Mouse (Mus musculus) brain, embryonic 14.5 days (tissue): Measurements from ENCODE around the gene Nxpe4. TPM values are rescaled to one million over a fixed set of nuclear protein-coding genes. Genes with fewer than 3 reads are reported as not detected.
"Not testable (repeated sequence)": the region's sequence is repeated elsewhere in the genome, so short reads cannot be mapped to it uniquely, and the experiment has no call there.

ENCODE experiments used
- DNase-seq: peaks from one replicate; pipeline ENCODE4 v3.0.0-alpha.2; 2011; ENCODE audit warnings: low read depth
- CTCF ChIP-seq: fragments of 200-500 bp; IDR thresholded peaks from 2 replicates; pipeline ENCODE4 v1.5.1; 2012; ENCODE audit warnings: inconsistent platforms, mild to moderate bottlenecking, moderate library complexity, borderline replicate concordance; ENCODE audit not compliant: insufficient read depth, insufficient read length; ENCODE audit errors: extremely low read depth
- POLR2A ChIP-seq: fragments of 200-500 bp; IDR thresholded peaks from 2 replicates; pipeline ENCODE4 v1.6.1; 2012; ENCODE audit warnings: mild to moderate bottlenecking, inconsistent platforms, borderline replicate concordance; ENCODE audit not compliant: poor library complexity, insufficient read depth, insufficient read length, severe bottlenecking; ENCODE audit errors: extremely low read depth
- polyA plus RNA-seq: library from polyadenylated mRNA; depleted of rRNA; stranded (reverse); fragments of >200 nt; gene quantifications from 2 replicates; pipeline ENCODE4 v1.2.3, GENCODE M21; 2012

The Nxpe4 gene
- polyA plus RNA-seq, 1 experiment: 6.7 TPM

GRCm38 (mm10) chr9:48403590-48404209, 241.9 kb downstream of the Nxpe4 start:
- TF ChIP-seq POLR2A: no peak
- no peak for TF ChIP-seq CTCF
- DNase-seq: no peak

- TF ChIP-seq POLR2A (no peak), CTCF (no peak)
- no peak for DNase-seq
Measured at GRCm38 (mm10) chr9:48404687-48405086, 242.9 kb downstream of the Nxpe4 start.

- no peak for DNase-seq
- TF ChIP-seq POLR2A: no peak
- TF ChIP-seq CTCF: no peak
Measured at GRCm38 (mm10) chr9:48407549-48408327, 245.9 kb downstream of the Nxpe4 start.

GRCm38 (mm10) chr9:48410217-48411035, 248.6 kb downstream of the Nxpe4 start:
- TF ChIP-seq CTCF (no peak), POLR2A (no peak)
- DNase-seq: no peak

- no peak for TF ChIP-seq POLR2A
- no peak for TF ChIP-seq CTCF
- no peak for DNase-seq
Measured at GRCm38 (mm10) chr9:48413591-48413990, 251.8 kb downstream of the Nxpe4 start.

- not testable (repeated sequence) for DNase-seq
Measured at GRCm38 (mm10) chr9:48417366-48417765, 255.5 kb downstream of the Nxpe4 start.

DNA sequence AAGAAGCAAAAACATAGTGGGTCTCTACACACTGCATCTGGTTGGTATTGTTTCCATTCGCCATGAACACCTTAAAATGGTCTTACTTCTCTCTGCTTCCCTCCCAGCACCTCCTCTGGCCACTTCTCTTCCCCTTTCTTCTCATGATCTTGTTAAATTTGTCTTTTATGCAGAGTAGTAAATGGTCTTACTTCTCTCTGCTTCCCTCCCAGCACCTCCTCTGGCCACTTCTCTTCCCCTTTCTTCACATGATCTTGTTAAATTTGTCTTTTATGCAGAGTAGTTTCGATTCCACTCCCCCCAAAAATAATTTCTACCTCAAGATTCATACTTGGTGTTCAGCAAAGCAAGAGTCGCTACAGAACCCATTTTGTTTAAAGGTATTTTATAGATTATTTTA, 256.2 kb downstream of the Nxpe4 start:
- DNase-seq: no peak
- no peak for TF ChIP-seq CTCF
- TF ChIP-seq POLR2A: no peak

GRCm38 (mm10) chr9:48418397-48418796, 256.6 kb downstream of the Nxpe4 start:
- no peak for DNase-seq
- TF ChIP-seq POLR2A (no peak), CTCF (no peak)

DNA sequence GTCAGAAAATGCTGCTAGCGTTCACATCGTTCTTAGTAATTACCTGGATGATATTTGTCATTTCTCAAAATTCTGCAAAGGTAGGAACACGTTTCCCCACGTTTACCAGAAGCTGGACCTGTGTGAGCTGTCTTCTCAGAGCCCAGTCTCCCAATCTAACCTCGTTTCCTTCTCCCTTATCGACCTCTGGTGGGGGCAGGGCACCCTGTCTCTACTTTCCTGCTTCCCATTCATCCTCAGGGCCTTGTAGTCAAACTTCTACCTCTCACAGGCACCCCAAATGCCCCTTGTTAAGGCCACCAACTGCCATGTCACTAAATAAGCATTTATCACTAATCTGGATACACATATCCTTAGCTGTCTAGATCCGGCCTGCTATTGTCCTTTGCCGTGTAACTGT, 257.0 kb downstream of the Nxpe4 start:
- TF ChIP-seq POLR2A (no peak), CTCF (no peak)

DNA sequence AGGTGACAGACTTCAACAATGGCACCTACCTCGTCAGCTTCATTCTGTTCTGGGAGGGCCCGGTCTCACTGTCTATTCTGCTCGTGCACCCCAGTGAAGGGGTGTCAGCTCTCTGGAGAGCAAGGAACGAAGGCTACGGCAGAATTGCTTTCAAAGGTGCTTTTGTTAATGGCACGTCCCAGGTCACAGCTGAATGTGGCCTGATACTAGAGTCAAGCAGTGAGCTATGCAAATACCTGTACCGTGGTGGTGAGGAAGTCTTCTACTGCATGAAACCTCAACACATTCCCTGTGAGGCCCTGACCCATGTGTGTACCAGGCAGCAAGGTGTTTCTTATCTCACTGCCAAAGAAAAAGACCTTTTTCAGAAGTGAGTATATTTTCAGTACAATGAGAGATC, 258.6 kb downstream of the Nxpe4 start:
- DNase-seq: no peak
- no peak for TF ChIP-seq POLR2A
- TF ChIP-seq CTCF: no peak

More for the DNA sequence above, 257.0 kb downstream of the Nxpe4 start:
- no peak for DNase-seq

GRCm38 (mm10) chr9:48421029-48421428, 259.2 kb downstream of the Nxpe4 start:
- TF ChIP-seq CTCF (no peak), POLR2A (no peak)
- DNase-seq: no peak

DNA sequence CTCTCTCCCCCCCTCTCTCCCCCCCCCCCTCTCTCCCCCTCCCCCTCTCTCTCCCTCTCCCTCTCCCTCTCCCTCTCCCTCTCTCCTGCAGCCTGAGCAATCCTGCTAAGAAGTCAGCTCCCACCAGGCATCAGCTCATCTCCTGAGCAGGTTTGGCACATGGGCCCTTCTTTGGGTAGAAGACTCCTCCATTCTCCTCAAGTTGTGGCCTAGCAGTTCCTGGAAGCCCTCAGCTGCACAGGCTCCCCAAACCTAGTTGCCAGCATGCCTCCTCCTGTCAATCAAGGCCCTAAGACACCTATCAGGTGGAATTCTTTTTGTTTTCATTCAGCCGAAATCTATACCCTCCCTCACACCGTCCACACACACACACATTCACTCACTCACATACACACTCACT, 259.7 kb downstream of the Nxpe4 start:
- TF ChIP-seq POLR2A (no peak), CTCF (no peak)
- no peak for DNase-seq

- no peak for DNase-seq
- no peak for TF ChIP-seq POLR2A
- TF ChIP-seq CTCF: no peak
Measured at GRCm38 (mm10) chr9:48422382-48422781, 260.6 kb downstream of the Nxpe4 start.

- DNase-seq: no peak
- no peak for TF ChIP-seq POLR2A
- no peak for TF ChIP-seq CTCF
Measured at GRCm38 (mm10) chr9:48423256-48423655, 261.4 kb downstream of the Nxpe4 start.

- DNase-seq: no peak
- TF ChIP-seq POLR2A: no peak
- TF ChIP-seq CTCF: no peak
Measured at GRCm38 (mm10) chr9:48427176-48427575, 265.4 kb downstream of the Nxpe4 start.
